Mouse (Mus musculus) lung, embryonic 15.5 days (tissue): ENCODE results near the gene Wwc2. TPM values are rescaled to one million over a fixed set of nuclear protein-coding genes. Genes with fewer than 3 reads are reported as not detected.

Experiments
- ATAC-seq: fragments of 200-750 bp; cut with Nextera tagmentation; 2 replicates; pipeline ENCODE4 v1.8.0; 2017; ENCODE audit warnings: moderate number of reproducible peaks, borderline replicate concordance; ENCODE audit not compliant: low FRiP score, low TSS enrichment; ENCODE audit errors: extremely low read depth
- H3K27ac ChIP-seq: fragments of 300-500 bp; sonication (generic); 2 replicates; pipeline ENCODE4 v1.5.1; 2015; ENCODE audit warnings: moderate library complexity, mild to moderate bottlenecking, inconsistent platforms
- H3K27me3 ChIP-seq: fragments of 300-500 bp; sonication (generic); 2 replicates; pipeline ENCODE4 v1.6.1; 2015; ENCODE audit warnings: inconsistent platforms
- H3K36me3 ChIP-seq: fragments of 300-500 bp; sonication (generic); 2 replicates; pipeline ENCODE4 v1.6.1; 2015; ENCODE audit warnings: inconsistent platforms
- H3K4me1 ChIP-seq: fragments of 300-500 bp; sonication (generic); 2 replicates; pipeline ENCODE4 v1.6.1; 2015; ENCODE audit warnings: inconsistent platforms
- H3K4me2 ChIP-seq: fragments of 300-500 bp; sonication (generic); 2 replicates; pipeline ENCODE4 v1.6.1; 2015; ENCODE audit warnings: inconsistent platforms, mild to moderate bottlenecking, moderate library complexity
- H3K4me3 ChIP-seq: fragments of 300-500 bp; sonication (generic); 2 replicates; pipeline ENCODE4 v1.5.1; 2015; ENCODE audit warnings: mild to moderate bottlenecking, inconsistent platforms
- H3K9ac ChIP-seq: fragments of 300-500 bp; sonication (generic); 2 replicates; pipeline ENCODE4 v1.6.1; 2015; ENCODE audit warnings: inconsistent platforms
- H3K9me3 ChIP-seq: fragments of 300-500 bp; sonication (generic); 2 replicates; pipeline ENCODE4 v1.6.1; 2016; ENCODE audit warnings: inconsistent platforms
- WGBS: fragments of 180-500 bp; shearing (Covaris S2); methylation state at CpG from one replicate; pipeline ENCODE4 v1.1.7; 2015; 5-methylcytosine and 5-hydroxymethylcytosine counted together
- polyA plus RNA-seq: library from polyadenylated mRNA; unstranded; fragments of >200 nt; fragmentation: Nextera tagmentation; extraction: Ambion mirVana; gene quantifications from 2 replicates; pipeline ENCODE4 v1.2.1, GENCODE M21; 2015

Gene Wwc2
- polyA plus RNA-seq, 1 experiment from 2014 or later: 13.9 TPM

DNA sequence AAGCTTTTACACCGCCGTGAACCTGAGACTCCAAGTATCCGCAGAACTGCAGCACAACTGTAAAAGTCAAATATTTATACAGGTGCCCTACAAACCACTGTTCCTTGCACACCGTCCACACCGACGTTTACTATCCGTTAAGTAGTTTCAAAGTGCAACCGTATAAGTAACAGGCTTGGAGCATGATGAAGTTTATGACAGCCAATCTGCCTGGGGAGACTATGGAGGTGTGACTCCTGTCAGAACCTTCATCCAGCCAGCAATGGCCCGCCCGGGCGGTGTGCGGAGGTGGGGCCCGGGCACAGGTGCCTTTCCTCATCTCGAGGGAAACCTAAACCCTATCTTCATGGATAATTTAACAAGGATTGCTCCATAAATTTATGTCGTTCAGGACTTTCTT, 2.6 kb downstream of the Wwc2 start:
- Histone ChIP-seq H3K27ac (0 out of 2 replicates have a peak overlapping the region, but pooled peaks have one; percentile 2), H3K4me3 (peak overlapping the region; percentile 79), H3K9me3 (no peaks in the 10 kb centered on the region), H3K36me3 (no peaks in the 10 kb centered on the region), H3K27me3 (no peaks in the 10 kb centered on the region), H3K4me2 (peak overlapping the region; percentile 85), H3K9ac (no peak overlapping the region), H3K4me1 (peaks cover 50% of the 10 kb centered on the region)
- no peak for ATAC-seq
- WGBS: 52% methylated on average over 15 of the region's 15 CpGs

- no peaks in the 10 kb centered on the region for H3K36me3 ChIP-seq
- no peak for ATAC-seq
- no peaks in the 10 kb centered on the region for H3K27me3 ChIP-seq
- 39% methylated on average over 10 of the region's 10 CpGs for WGBS
- H3K4me2 ChIP-seq: no peak overlapping the region
- no peak overlapping the region for H3K27ac ChIP-seq
- peaks cover 36% of the 10 kb centered on the region for H3K4me1 ChIP-seq
- no peak overlapping the region for H3K4me3 ChIP-seq
- H3K9me3 ChIP-seq: no peaks in the 10 kb centered on the region
- H3K9ac ChIP-seq: no peak overlapping the region
Measured at GRCm38 (mm10) chr8:47985644-47986043, 5.1 kb downstream of the Wwc2 start.

GRCm38 (mm10) chr8:47985243-47985642, 5.5 kb downstream of the Wwc2 start:
- no peak overlapping the region for H3K4me3 ChIP-seq
- no peaks in the 10 kb centered on the region for H3K27me3 ChIP-seq
- no peak overlapping the region for H3K27ac ChIP-seq
- no peak overlapping the region for H3K9ac ChIP-seq
- no peak for ATAC-seq
- no peaks in the 10 kb centered on the region for H3K9me3 ChIP-seq
- H3K4me2 ChIP-seq: no peak overlapping the region
- H3K4me1 ChIP-seq: peaks cover 36% of the 10 kb centered on the region
- no peaks in the 10 kb centered on the region for H3K36me3 ChIP-seq

GRCm38 (mm10) chr8:47981075-47981474, 9.6 kb downstream of the Wwc2 start:
- H3K27me3 ChIP-seq: no peaks in the 10 kb centered on the region
- H3K36me3 ChIP-seq: no peaks in the 10 kb centered on the region
- no peak overlapping the region for H3K4me3 ChIP-seq
- no peak overlapping the region for H3K27ac ChIP-seq
- H3K4me2 ChIP-seq: no peak overlapping the region
- peaks cover 7% of the 10 kb centered on the region; the same call in 1 of the 2 replicates for H3K4me1 ChIP-seq
- no peaks in the 10 kb centered on the region for H3K9me3 ChIP-seq
- no peak for ATAC-seq
- 86% methylated on average over 6 of the region's 6 CpGs for WGBS
- H3K9ac ChIP-seq: no peak overlapping the region

DNA sequence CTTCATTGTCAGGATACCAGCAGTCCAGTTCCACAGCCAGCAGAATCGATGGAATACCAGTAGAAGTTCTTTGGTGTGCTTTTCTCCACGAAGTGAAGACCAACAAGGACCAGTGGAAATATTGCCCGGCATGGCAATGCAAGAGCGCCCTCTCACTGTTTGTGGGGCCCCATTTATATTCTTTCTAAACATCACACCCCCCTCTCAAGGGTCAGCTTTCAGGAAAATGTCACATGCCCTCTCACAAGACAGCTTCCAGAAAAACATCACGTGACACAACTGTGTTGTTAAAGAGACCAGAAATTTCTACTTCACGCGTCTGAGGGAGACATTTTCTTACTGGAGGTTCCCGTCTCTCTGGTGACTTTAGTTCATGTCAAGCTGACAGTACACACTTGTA, 10.8 kb downstream of the Wwc2 start:
- Histone ChIP-seq H3K9me3 (no peaks in the 10 kb centered on the region), H3K4me3 (no peak overlapping the region), H3K27me3 (no peaks in the 10 kb centered on the region), H3K36me3 (no peaks in the 10 kb centered on the region), H3K4me1 (peaks cover 6% of the 10 kb centered on the region), H3K27ac (no peak overlapping the region), H3K9ac (no peak overlapping the region), H3K4me2 (no peak overlapping the region)
- WGBS: 88% methylated on average over 8 of the region's 8 CpGs
- ATAC-seq: no peak

GRCm38 (mm10) chr8:47978755-47979154, 12.0 kb downstream of the Wwc2 start:
- H3K4me1 ChIP-seq: peaks cover 10% of the 10 kb centered on the region
- no peak overlapping the region for H3K27ac ChIP-seq
- H3K27me3 ChIP-seq: no peaks in the 10 kb centered on the region
- no peak for ATAC-seq
- no peak overlapping the region for H3K9ac ChIP-seq
- H3K9me3 ChIP-seq: no peaks in the 10 kb centered on the region
- WGBS: 81% methylated on average over 6 of the region's 6 CpGs
- H3K36me3 ChIP-seq: no peaks in the 10 kb centered on the region
- no peak overlapping the region for H3K4me3 ChIP-seq
- H3K4me2 ChIP-seq: no peak overlapping the region

- Histone ChIP-seq H3K36me3 (no peaks in the 10 kb centered on the region), H3K9me3 (no peaks in the 10 kb centered on the region), H3K9ac (no peak overlapping the region), H3K27me3 (no peaks in the 10 kb centered on the region), H3K4me1 (peaks cover 15% of the 10 kb centered on the region), H3K4me3 (peak overlapping the region; percentile 19), H3K27ac (peak overlapping the region; percentile 47), H3K4me2 (peak overlapping the region; percentile 47)
- ATAC-seq: peak; percentile 38
- WGBS: 45% methylated on average over 7 of the region's 7 CpGs
Measured at GRCm38 (mm10) chr8:47974963-47975314, 15.8 kb downstream of the Wwc2 start.

DNA sequence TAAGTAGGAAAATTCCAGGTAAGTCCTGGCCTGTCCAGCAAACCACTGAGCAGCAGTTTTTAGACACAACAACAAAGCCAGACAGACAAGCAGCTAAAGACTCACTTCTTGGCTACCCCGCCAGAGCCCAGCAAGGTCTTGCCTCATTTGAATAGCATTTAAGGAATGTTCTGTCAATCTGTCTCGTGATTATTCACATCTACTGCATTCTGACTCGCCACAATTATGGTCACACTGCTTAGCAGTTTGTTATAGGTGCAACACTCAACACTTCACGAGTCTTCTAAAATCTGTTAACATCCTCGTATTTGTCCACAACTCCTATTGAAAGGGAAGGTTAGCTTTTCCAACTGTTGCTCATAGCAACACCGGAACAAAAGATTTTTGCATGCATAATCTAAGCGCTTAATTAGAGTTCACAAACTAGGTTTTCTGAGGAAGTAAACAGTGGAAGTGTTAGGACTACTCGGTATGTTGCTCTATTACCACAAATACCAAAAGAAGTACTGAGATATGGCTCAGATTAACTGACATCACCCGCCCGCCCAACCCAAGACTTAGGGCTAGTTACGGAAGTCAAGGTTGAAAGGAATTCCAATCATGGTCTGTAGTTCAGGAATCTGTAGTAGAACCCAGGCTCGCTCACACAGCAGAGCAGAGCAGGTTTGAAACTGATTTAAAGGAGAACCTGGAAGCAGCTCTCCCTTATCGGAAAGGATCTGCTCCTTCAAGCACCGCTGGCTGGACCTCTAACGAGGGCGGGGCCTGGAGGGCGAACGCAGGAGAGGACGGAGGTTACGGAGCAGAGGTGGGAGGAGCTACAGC, 16.4 kb downstream of the Wwc2 start:
- ATAC-seq: peak; percentile 64; the same call in 1 of the 2 replicates
- Histone ChIP-seq H3K4me1 (peaks cover 15% of the 10 kb centered on the region), H3K9ac (no peak overlapping the region), H3K27me3 (no peaks in the 10 kb centered on the region), H3K27ac (peak overlapping the region; percentile 47), H3K9me3 (no peaks in the 10 kb centered on the region), H3K36me3 (no peaks in the 10 kb centered on the region), H3K4me2 (peak overlapping the region; percentile 47), H3K4me3 (peak overlapping the region; percentile 19)
- 30% methylated on average over 20 of the region's 20 CpGs for WGBS

DNA sequence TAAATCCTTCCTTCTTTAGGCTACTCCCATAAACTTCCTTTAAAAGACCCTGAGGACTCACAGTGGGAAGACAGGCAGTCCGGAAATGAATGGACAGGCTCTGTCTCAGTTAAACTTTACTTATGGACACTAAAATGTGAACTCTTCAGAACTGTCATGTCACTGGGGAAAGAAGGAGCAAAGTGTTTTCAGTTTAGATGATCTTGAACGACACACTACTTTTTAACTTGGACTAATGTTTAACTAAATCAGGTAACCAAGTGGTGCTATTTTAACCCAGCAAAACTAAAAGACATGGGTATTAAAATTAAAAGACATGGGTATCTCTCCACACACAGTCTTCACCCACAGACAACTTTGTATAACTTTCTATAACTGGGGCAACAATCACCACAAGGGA, 19.6 kb downstream of the Wwc2 start:
- WGBS: 68% methylated on average over 2 of the region's 2 CpGs
- Histone ChIP-seq H3K9me3 (no peaks in the 10 kb centered on the region), H3K4me2 (no peak overlapping the region), H3K4me1 (peaks cover 26% of the 10 kb centered on the region), H3K36me3 (no peaks in the 10 kb centered on the region), H3K27me3 (no peaks in the 10 kb centered on the region), H3K9ac (no peak overlapping the region), H3K4me3 (no peak overlapping the region), H3K27ac (no peak overlapping the region)
- no peak for ATAC-seq

GRCm38 (mm10) chr8:47970576-47970975, 20.1 kb downstream of the Wwc2 start:
- 74% methylated on average over 5 of the region's 5 CpGs for WGBS
- H3K9me3 ChIP-seq: no peaks in the 10 kb centered on the region
- no peaks in the 10 kb centered on the region for H3K27me3 ChIP-seq
- no peak overlapping the region for H3K9ac ChIP-seq
- no peak overlapping the region for H3K4me2 ChIP-seq
- ATAC-seq: no peak
- peaks cover 30% of the 10 kb centered on the region for H3K4me1 ChIP-seq
- H3K4me3 ChIP-seq: no peak overlapping the region
- H3K27ac ChIP-seq: no peak overlapping the region
- H3K36me3 ChIP-seq: no peaks in the 10 kb centered on the region

GRCm38 (mm10) chr8:47967045-47967920, 23.4 kb downstream of the Wwc2 start:
- Histone ChIP-seq H3K36me3 (no peaks in the 10 kb centered on the region), H3K9ac (no peak overlapping the region), H3K4me1 (peaks cover 27% of the 10 kb centered on the region), H3K27ac (no peak overlapping the region), H3K4me3 (no peak overlapping the region), H3K4me2 (no peak overlapping the region), H3K27me3 (no peaks in the 10 kb centered on the region), H3K9me3 (no peaks in the 10 kb centered on the region)
- ATAC-seq: no peak
- 61% methylated on average over 20 of the region's 20 CpGs for WGBS

- no peaks in the 10 kb centered on the region for H3K36me3 ChIP-seq
Measured at GRCm38 (mm10) chr8:47962484-47962883, 28.2 kb downstream of the Wwc2 start.

More at GRCm38 (mm10) chr8:47962484-47962883, 28.2 kb downstream of the Wwc2 start:
- H3K9ac ChIP-seq: no peak overlapping the region
- no peaks in the 10 kb centered on the region for H3K27me3 ChIP-seq
- no peaks in the 10 kb centered on the region for H3K9me3 ChIP-seq
- H3K4me1 ChIP-seq: peaks cover 34% of the 10 kb centered on the region
- H3K27ac ChIP-seq: no peak overlapping the region
- WGBS: 75% methylated on average over 4 of the region's 4 CpGs
- H3K4me3 ChIP-seq: no peak overlapping the region
- no peak overlapping the region for H3K4me2 ChIP-seq
- ATAC-seq: no peak
